Mouse (Mus musculus) granulocyte monocyte progenitor cell, adult 5-6 weeks (primary cell): ENCODE results near the gene Nr2e1. TPM values are rescaled to one million over a fixed set of nuclear protein-coding genes. Genes with fewer than 3 reads are reported as not detected.

Experiments
- ATAC-seq: replicated peaks from 2 replicates; pipeline ENCODE4 v1.8.0; 2016; ENCODE audit warnings: mild to moderate bottlenecking, moderate TSS enrichment, inconsistent platforms; ENCODE audit not compliant: poor library complexity, severe bottlenecking
- total RNA-seq, 2 experiments: library from RNA; stranded (forward) in 1 of 2; stranded (reverse) in 1 of 2; fragments of 200-712, 200-1000 nt in 1 of 2; fragments of >200 nt in 1 of 2; fragmentation: Nextera tagmentation in 1 of 2; gene quantifications; 2 replicates each; pipeline ENCODE4 v1.2.3; 2014 to 2017

Nr2e1 gene
- total RNA-seq, 2 experiments from 2014 or later, result not detected

GRCm38 (mm10) chr10:42562272-42562671 is 21.2 kb downstream of the Nr2e1 start:
- ATAC-seq, result peak; percentile 75

- ATAC-seq, result peak; percentile 83
Measured at GRCm38 (mm10) chr10:42559581-42560200, 23.7 kb downstream of the Nr2e1 start.

GRCm38 (mm10) chr10:42546507-42546906 is 36.9 kb downstream of the Nr2e1 start:
- ATAC-seq, result no peak

- no peak for ATAC-seq
Measured at GRCm38 (mm10) chr10:42545707-42546503, 37.5 kb downstream of the Nr2e1 start.

GRCm38 (mm10) chr10:42537571-42538316 is 45.7 kb downstream of the Nr2e1 start:
- ATAC-seq, result no peak

GRCm38 (mm10) chr10:42533836-42534453 is 49.5 kb downstream of the Nr2e1 start:
- ATAC-seq, result no peak

GRCm38 (mm10) chr10:42525682-42526081 is 57.8 kb downstream of the Nr2e1 start:
- ATAC-seq, result no peak

GRCm38 (mm10) chr10:42523556-42524162 is 59.8 kb downstream of the Nr2e1 start:
- no peak for ATAC-seq

GRCm38 (mm10) chr10:42522912-42523311 is 60.5 kb downstream of the Nr2e1 start:
- ATAC-seq, result no peak

- no peak for ATAC-seq
Measured at GRCm38 (mm10) chr10:42521315-42521981, 62.0 kb downstream of the Nr2e1 start.

GRCm38 (mm10) chr10:42518363-42518762 is 65.1 kb downstream of the Nr2e1 start:
- ATAC-seq, result no peak

GRCm38 (mm10) chr10:42514125-42514524 is 69.3 kb downstream of the Nr2e1 start:
- ATAC-seq, result no peak

Other genes with a start within 250 kb of the Nr2e1 start
- 3.9 and 7.7 TPM in 2 replicates for gene Afg1l, start 105.1 kb downstream of the Nr2e1 start, total RNA-seq (2014; fragmentation: Nextera tagmentation)
- gene Afg1l, start 105.1 kb downstream of the Nr2e1 start, total RNA-seq (2017), result 3.0 and 5.8 TPM in 2 replicates
- gene Snx3, start 81.6 kb downstream of the Nr2e1 start, total RNA-seq (2014; fragmentation: Nextera tagmentation), result 214 and 219 TPM in 2 replicates
- gene Snx3, start 81.6 kb downstream of the Nr2e1 start, total RNA-seq (2017), result 91.6 and 94.3 TPM in 2 replicates
- 28.9 and 33.4 TPM in 2 replicates for gene Ostm1, start 190 bp upstream of the Nr2e1 start, total RNA-seq (2014; fragmentation: Nextera tagmentation)
- gene Ostm1, start 190 bp upstream of the Nr2e1 start, total RNA-seq (2017), result 47.2 and 48.5 TPM in 2 replicates
- 45.5 and 54.6 TPM in 2 replicates for gene Sec63, start 177.9 kb upstream of the Nr2e1 start, total RNA-seq (2014; fragmentation: Nextera tagmentation)
- 46.8 and 68.4 TPM in 2 replicates for gene Sec63, start 177.9 kb upstream of the Nr2e1 start, total RNA-seq (2017)